Mouse (Mus musculus) left cerebral cortex, adult 18-20 months (tissue): ENCODE measurements around the gene Adprhl2. TPM values are rescaled to one million over a fixed set of nuclear protein-coding genes. Genes with fewer than 3 reads are reported as not detected.

Experiments
- DNase-seq, 2 experiments: peaks; one replicate each; pipeline ENCODE4 v3.0.0; 2021 to 2022; ENCODE audit warnings: low spot score in 2 of 2, mixed read lengths in 1 of 2
- total RNA-seq, 2 experiments: library from RNA; stranded (reverse); gene quantifications; 2 replicates each; pipeline ENCODE4 v1.2.3; 2021

Gene Adprhl2
- total RNA-seq, 2 experiments from 2014 or later, result 28.6 to 30.9 TPM

- DNase-seq, result no peak
These were observed 12.1 kb downstream of the Adprhl2 start for GRCm38 (mm10) chr4:126309211-126309921.

GRCm38 (mm10) chr4:126306827-126307226, 14.7 kb downstream of the Adprhl2 start:
- DNase-seq, result no peak

- no peak for DNase-seq
These were observed 15.4 kb downstream of the Adprhl2 start for GRCm38 (mm10) chr4:126306058-126306457.

GRCm38 (mm10) chr4:126305428-126305827, 16.1 kb downstream of the Adprhl2 start:
- DNase-seq, result no peak

GRCm38 (mm10) chr4:126303877-126304276, 17.6 kb downstream of the Adprhl2 start:
- no peak for DNase-seq

GRCm38 (mm10) chr4:126301584-126302309, 19.8 kb downstream of the Adprhl2 start:
- no peak for DNase-seq

- no peak for DNase-seq
These were observed 20.5 kb downstream of the Adprhl2 start for GRCm38 (mm10) chr4:126300916-126301583.

- DNase-seq, result peak; percentile 39 to 65
These were observed 24.8 kb downstream of the Adprhl2 start for GRCm38 (mm10) chr4:126296617-126297101.

- DNase-seq, result no peak
These were observed 25.6 kb downstream of the Adprhl2 start for GRCm38 (mm10) chr4:126295937-126296336.

- no peak for DNase-seq
These were observed 26.4 kb downstream of the Adprhl2 start for GRCm38 (mm10) chr4:126295152-126295551.

GRCm38 (mm10) chr4:126291196-126291595, 30.3 kb downstream of the Adprhl2 start:
- no peak for DNase-seq

- DNase-seq, result no peak
These were observed 31.2 kb downstream of the Adprhl2 start for GRCm38 (mm10) chr4:126290314-126290713.

- DNase-seq, result no peak
These were observed 33.3 kb downstream of the Adprhl2 start for GRCm38 (mm10) chr4:126288085-126288666.

- no peak for DNase-seq
These were observed 34.1 kb downstream of the Adprhl2 start for GRCm38 (mm10) chr4:126287302-126287995.

GRCm38 (mm10) chr4:126286492-126286891, 35.0 kb downstream of the Adprhl2 start, which contains the start of gene Col8a2:
Col8a2 (plus strand) TSS chr4:126286793.
- DNase-seq, result no peak

GRCm38 (mm10) chr4:126283582-126283981, 37.9 kb downstream of the Adprhl2 start:
- no peak for DNase-seq

GRCm38 (mm10) chr4:126281706-126282105, 39.8 kb downstream of the Adprhl2 start:
- DNase-seq, result no peak

GRCm38 (mm10) chr4:126278961-126279360, 42.5 kb downstream of the Adprhl2 start:
- no peak for DNase-seq

GRCm38 (mm10) chr4:126278565-126278915, 43.0 kb downstream of the Adprhl2 start:
- no peak for DNase-seq

- DNase-seq, result no peak
These were observed 43.5 kb downstream of the Adprhl2 start for GRCm38 (mm10) chr4:126277906-126278564.
